ENCODE assay signal across 17 mouse cellular contexts in genomic region chr5:77575780-77576179, GRCm38 (mm10).
"Had no signal": no experiment of that assay in that cellular context is flagged by ENCODE, and none has a peak within 500 bp of the region (broad histone marks: within the 10 kb centered on the region; RNA-seq: fewer than 3 reads in every experiment).

No protein-coding gene starts in this region.

- H3K4me3 ChIP-seq: layer of hippocampus, adult 2 months; left cerebral cortex, adult 2 months; liver, embryonic 13.5 days; neural tube, embryonic 13.5 days; stomach, embryonic 15.5 days had no signal

- H3K4me2 ChIP-seq: liver, embryonic 13.5 days; midbrain, embryonic 11.5 days; neural tube, embryonic 13.5 days; stomach, embryonic 15.5 days had no signal

- DNase-seq: kidney, adult 2 months; kidney, postnatal 25 days; layer of hippocampus, adult 9-11 months; liver, embryonic 13.5 days; lung, adult 2 months; lung, postnatal 14 days; lung, postnatal 4 days; midbrain, embryonic 14.5 days; right cerebral cortex, postnatal 25 days; spleen, adult 18-20 months; thymus, postnatal 25 days had no signal

- H3K9me3 ChIP-seq: neural tube, embryonic 13.5 days; stomach, embryonic 15.5 days had no signal

- H3K36me3 ChIP-seq: liver, embryonic 13.5 days; neural tube, embryonic 13.5 days; stomach, embryonic 15.5 days had no signal

- H3K27me3 ChIP-seq: liver, embryonic 13.5 days; neural tube, embryonic 13.5 days; stomach, embryonic 15.5 days had no signal

- H3K9ac ChIP-seq: liver, embryonic 13.5 days; neural tube, embryonic 13.5 days; stomach, embryonic 15.5 days had no signal

- H3K27ac ChIP-seq: kidney, postnatal 0 days; layer of hippocampus, adult 2 months; left cerebral cortex, adult 2 months; liver, embryonic 13.5 days; neural tube, embryonic 13.5 days; stomach, embryonic 15.5 days had no signal

- H3K4me1 ChIP-seq: liver, embryonic 13.5 days had no signal
